Mouse (Mus musculus): ENCODE results near the gene Xrcc5. TPM values are rescaled to one million over a fixed set of nuclear protein-coding genes. Genes with fewer than 3 reads are reported as not detected.

Xrcc5 gene
- total and polyA plus RNA-seq, 2 experiments = 3.2 to 23.5 TPM

GRCm38 (mm10) chr1:72379752-72380353 lies 72.6 kb downstream of the Xrcc5 start:
- H3K9ac ChIP-seq (ENCODE audit: low read depth, low read length) = no peak overlapping the region
- H3K79me2 ChIP-seq (ENCODE audit: control insufficient read depth, insufficient read depth, low read length) = no peaks in the 10 kb centered on the region
- 94% methylated on average over 11 of the region's 11 CpGs for WGBS
- no peaks in the 10 kb centered on the region for H3K27me3 ChIP-seq (ENCODE audit: control insufficient read depth, insufficient read depth, low read length)
- peaks cover 5% of the 10 kb centered on the region for H3K36me3 ChIP-seq (ENCODE audit: control insufficient read depth, insufficient read depth, low read length)
- no peak for DNase-seq (ENCODE audit: extremely low read depth, low read depth, low spot score)
- H3K4me1 ChIP-seq (ENCODE audit: control insufficient read depth, insufficient read depth, low read length) = no peaks in the 10 kb centered on the region
- no peak overlapping the region for H3K4me3 ChIP-seq (ENCODE audit: insufficient read depth, low read depth, low read length)
- no peak overlapping the region for H3K27ac ChIP-seq (replicated peaks; ENCODE audit: insufficient read depth, low read depth, low read length)
- TF ChIP-seq CTCF (IDR thresholded peaks at IDR 0.05; ENCODE audit: low read depth, low read length) (no peak), POLR2A (IDR thresholded peaks at IDR 0.05; ENCODE audit: extremely low read depth, insufficient read depth, low read length) (no peak)

GRCm38 (mm10) chr1:72380544-72380943 lies 73.3 kb downstream of the Xrcc5 start:
- TF ChIP-seq CTCF (IDR thresholded peaks at IDR 0.05; ENCODE audit: low read depth, low read length) = no peak
- no peak for TF ChIP-seq POLR2A (IDR thresholded peaks at IDR 0.05; ENCODE audit: extremely low read depth, insufficient read depth, low read length)
- Histone ChIP-seq H3K27ac (replicated peaks; ENCODE audit: insufficient read depth, low read depth, low read length) (no peak overlapping the region), H3K36me3 (ENCODE audit: control insufficient read depth, insufficient read depth, low read length) (peaks cover 5% of the 10 kb centered on the region), H3K27me3 (ENCODE audit: control insufficient read depth, insufficient read depth, low read length) (no peaks in the 10 kb centered on the region), H3K9ac (ENCODE audit: low read depth, low read length) (no peak overlapping the region), H3K79me2 (ENCODE audit: control insufficient read depth, insufficient read depth, low read length) (no peaks in the 10 kb centered on the region), H3K4me3 (ENCODE audit: insufficient read depth, low read depth, low read length) (no peak overlapping the region), H3K4me1 (ENCODE audit: control insufficient read depth, insufficient read depth, low read length) (no peaks in the 10 kb centered on the region)
- no peak for DNase-seq (ENCODE audit: extremely low read depth, low read depth, low spot score)
- 96% methylated on average over 3 of the region's 3 CpGs for WGBS

GRCm38 (mm10) chr1:72383056-72383455 lies 75.8 kb downstream of the Xrcc5 start:
- no peaks in the 10 kb centered on the region for H3K4me1 ChIP-seq (ENCODE audit: control insufficient read depth, insufficient read depth, low read length)
- H3K36me3 ChIP-seq (ENCODE audit: control insufficient read depth, insufficient read depth, low read length) = peaks cover 7% of the 10 kb centered on the region
- no peak overlapping the region for H3K4me3 ChIP-seq (ENCODE audit: insufficient read depth, low read depth, low read length)
- TF ChIP-seq POLR2A (IDR thresholded peaks at IDR 0.05; ENCODE audit: extremely low read depth, insufficient read depth, low read length) (no peak), CTCF (IDR thresholded peaks at IDR 0.05; ENCODE audit: low read depth, low read length) (no peak)
- no peaks in the 10 kb centered on the region for H3K79me2 ChIP-seq (ENCODE audit: control insufficient read depth, insufficient read depth, low read length)
- 91% methylated on average over 7 of the region's 7 CpGs for WGBS
- H3K9ac ChIP-seq (ENCODE audit: low read depth, low read length) = no peak overlapping the region
- H3K27me3 ChIP-seq (ENCODE audit: control insufficient read depth, insufficient read depth, low read length) = no peaks in the 10 kb centered on the region
- H3K27ac ChIP-seq (replicated peaks; ENCODE audit: insufficient read depth, low read depth, low read length) = no peak overlapping the region
- no peak for DNase-seq (ENCODE audit: extremely low read depth, low read depth, low spot score)

- Histone ChIP-seq H3K27ac (replicated peaks; ENCODE audit: insufficient read depth, low read depth, low read length) (no peak overlapping the region), H3K36me3 (ENCODE audit: control insufficient read depth, insufficient read depth, low read length) (peaks cover 9% of the 10 kb centered on the region), H3K4me3 (ENCODE audit: insufficient read depth, low read depth, low read length) (no peak overlapping the region), H3K27me3 (ENCODE audit: control insufficient read depth, insufficient read depth, low read length) (no peaks in the 10 kb centered on the region), H3K4me1 (ENCODE audit: control insufficient read depth, insufficient read depth, low read length) (no peaks in the 10 kb centered on the region), H3K79me2 (ENCODE audit: control insufficient read depth, insufficient read depth, low read length) (no peaks in the 10 kb centered on the region), H3K9ac (ENCODE audit: low read depth, low read length) (no peak overlapping the region)
- 86% methylated on average over 5 of the region's 5 CpGs for WGBS
- DNase-seq (ENCODE audit: extremely low read depth, low read depth, low spot score) = no peak
- no peak for TF ChIP-seq POLR2A (IDR thresholded peaks at IDR 0.05; ENCODE audit: extremely low read depth, insufficient read depth, low read length)
- TF ChIP-seq CTCF (IDR thresholded peaks at IDR 0.05; ENCODE audit: low read depth, low read length) = no peak
These were observed 76.4 kb downstream of the Xrcc5 start for GRCm38 (mm10) chr1:72383651-72384050.

GRCm38 (mm10) chr1:72390420-72390819 lies 83.2 kb downstream of the Xrcc5 start:
- TF ChIP-seq CTCF (IDR thresholded peaks at IDR 0.05; ENCODE audit: low read depth, low read length) = no peak
- no peak for TF ChIP-seq POLR2A (IDR thresholded peaks at IDR 0.05; ENCODE audit: extremely low read depth, insufficient read depth, low read length)
- Histone ChIP-seq H3K4me3 (ENCODE audit: insufficient read depth, low read depth, low read length) (no peak overlapping the region), H3K4me1 (ENCODE audit: control insufficient read depth, insufficient read depth, low read length) (no peaks in the 10 kb centered on the region), H3K27ac (replicated peaks; ENCODE audit: insufficient read depth, low read depth, low read length) (no peak overlapping the region), H3K9ac (ENCODE audit: low read depth, low read length) (no peak overlapping the region), H3K27me3 (ENCODE audit: control insufficient read depth, insufficient read depth, low read length) (no peaks in the 10 kb centered on the region), H3K79me2 (ENCODE audit: control insufficient read depth, insufficient read depth, low read length) (no peaks in the 10 kb centered on the region), H3K36me3 (ENCODE audit: control insufficient read depth, insufficient read depth, low read length) (peaks cover 7% of the 10 kb centered on the region)
- WGBS = 98% methylated on average over 4 of the region's 4 CpGs
- DNase-seq (ENCODE audit: extremely low read depth, low read depth, low spot score) = no peak

- Histone ChIP-seq H3K9ac (ENCODE audit: low read depth, low read length) (no peak overlapping the region), H3K27ac (replicated peaks; ENCODE audit: insufficient read depth, low read depth, low read length) (no peak overlapping the region), H3K27me3 (ENCODE audit: control insufficient read depth, insufficient read depth, low read length) (no peaks in the 10 kb centered on the region), H3K4me1 (ENCODE audit: control insufficient read depth, insufficient read depth, low read length) (no peaks in the 10 kb centered on the region), H3K4me3 (ENCODE audit: insufficient read depth, low read depth, low read length) (no peak overlapping the region), H3K36me3 (ENCODE audit: control insufficient read depth, insufficient read depth, low read length) (0 out of 2 replicates have a peak, but pooled peaks cover 2% of the 10 kb centered on the region), H3K79me2 (ENCODE audit: control insufficient read depth, insufficient read depth, low read length) (no peaks in the 10 kb centered on the region)
- 68% methylated on average over 8 of the region's 8 CpGs for WGBS
- no peak for DNase-seq (ENCODE audit: extremely low read depth, low read depth, low spot score)
- TF ChIP-seq CTCF (IDR thresholded peaks at IDR 0.05; ENCODE audit: low read depth, low read length) = no peak
- TF ChIP-seq POLR2A (IDR thresholded peaks at IDR 0.05; ENCODE audit: extremely low read depth, insufficient read depth, low read length) = no peak
These were observed 92.6 kb downstream of the Xrcc5 start for GRCm38 (mm10) chr1:72399720-72400401.

Data from liver, adult 2 months (tissue).